Mouse (Mus musculus) CD4-positive, CD25-positive, alpha-beta regulatory T cell, adult 4 months (primary cell): Measurements from ENCODE around the gene Shisal2a. TPM values are rescaled to one million over a fixed set of nuclear protein-coding genes. Genes with fewer than 3 reads are reported as not detected.

Experiments
- ATAC-seq: one replicate; pipeline ENCODE4 v1.8.0; 2017
- polyA plus RNA-seq, 2 experiments: library from polyadenylated mRNA; unstranded; fragments of 100-300 nt; shearing (Covaris generic); gene quantifications; one replicate each; pipeline ENCODE4 v1.2.1; 2017

Shisal2a gene
- polyA plus RNA-seq = not detected

GRCm38 (mm10) chr4:108383183-108383714 lies at the start of gene Shisal2a:
Shisal2a (minus strand) TSS chr4:108383349.
- no peak for ATAC-seq

GRCm38 (mm10) chr4:108431561-108431936 lies 48.4 kb upstream of the Shisal2a start:
- ATAC-seq = no peak

GRCm38 (mm10) chr4:108430656-108431560 lies 47.8 kb upstream of the Shisal2a start:
- no peak for ATAC-seq

- no peak for ATAC-seq
These were observed 45.2 kb upstream of the Shisal2a start for GRCm38 (mm10) chr4:108428341-108428721.

- no peak for ATAC-seq
These were observed 44.7 kb upstream of the Shisal2a start for GRCm38 (mm10) chr4:108427719-108428340.

- no peak for ATAC-seq
These were observed 41.4 kb upstream of the Shisal2a start for GRCm38 (mm10) chr4:108424587-108424986.

- no peak for ATAC-seq
These were observed 24.5 kb upstream of the Shisal2a start for GRCm38 (mm10) chr4:108407621-108408020.

GRCm38 (mm10) chr4:108406861-108407401 lies 23.8 kb upstream of the Shisal2a start, which contains the start of gene Gpx7:
Gpx7 (minus strand) TSS chr4:108406961.
- ATAC-seq = no peak

- ATAC-seq = peak; percentile 72
These were observed 23.1 kb upstream of the Shisal2a start for GRCm38 (mm10) chr4:108406138-108406860.

- no peak for ATAC-seq
These were observed 22.6 kb upstream of the Shisal2a start for GRCm38 (mm10) chr4:108405766-108406137.

GRCm38 (mm10) chr4:108403861-108404635 lies 20.9 kb upstream of the Shisal2a start:
- ATAC-seq = no peak

- ATAC-seq = no peak
These were observed 17.2 kb upstream of the Shisal2a start for GRCm38 (mm10) chr4:108400395-108400794.

- no peak for ATAC-seq
These were observed 11.1 kb upstream of the Shisal2a start for GRCm38 (mm10) chr4:108394236-108394635.

GRCm38 (mm10) chr4:108392558-108392957 lies 9.4 kb upstream of the Shisal2a start:
- no peak for ATAC-seq

GRCm38 (mm10) chr4:108391124-108391523 lies 8.0 kb upstream of the Shisal2a start:
- no peak for ATAC-seq

- no peak for ATAC-seq
These were observed 5.6 kb upstream of the Shisal2a start for GRCm38 (mm10) chr4:108388741-108389140.

- ATAC-seq = no peak
These were observed 4.6 kb upstream of the Shisal2a start for GRCm38 (mm10) chr4:108387681-108388253.

GRCm38 (mm10) chr4:108387106-108387505 lies 4.0 kb upstream of the Shisal2a start:
- ATAC-seq = no peak

- ATAC-seq = no peak
These were observed 2.9 kb upstream of the Shisal2a start for GRCm38 (mm10) chr4:108386087-108386486.

- no peak for ATAC-seq
These were observed 3.0 kb downstream of the Shisal2a start for GRCm38 (mm10) chr4:108380146-108380545.

GRCm38 (mm10) chr4:108379476-108379875 lies 3.7 kb downstream of the Shisal2a start:
- ATAC-seq = no peak
